Mouse (Mus musculus): ENCODE measurements around the gene Narfl. TPM values are rescaled to one million over a fixed set of nuclear protein-coding genes. Genes with fewer than 3 reads are reported as not detected.
A peak's percentile ranks its signal among the peaks of the same experiment; 100 is the strongest.

Gene Narfl
- polyA plus RNA-seq, 2 experiments, result 10.2 to 12.9 TPM

- DNase-seq (ENCODE audit: low read depth in 3 of 3, low spot score in 3 of 3), result no peak
- H3K36me3 ChIP-seq (replicated peaks; ENCODE audit: control insufficient read depth, insufficient read depth, low read depth), result peaks cover 3% of the 10 kb centered on the region
- TF ChIP-seq CTCF (IDR thresholded peaks at IDR 0.05; ENCODE audit: low read depth), result no peak
- no peak for TF ChIP-seq EP300 (IDR thresholded peaks at IDR 0.05; ENCODE audit: low read depth)
- ATAC-seq (ENCODE audit: insufficient read depth), result no peak
- peak overlapping the region; percentile 77 to 99 for H3K4me3 ChIP-seq (ENCODE audit: insufficient read depth in 1 of 2, low read depth in 2 of 2, low read length in 2 of 2)
- H3K4me2 ChIP-seq (ENCODE audit: low read depth), result peak overlapping the region; percentile 87
- peaks cover 14% of the 10 kb centered on the region for H3K27me3 ChIP-seq (ENCODE audit: control insufficient read depth, insufficient read depth, low read length)
- 53% methylated on average over 17 of the region's 17 CpGs for WGBS (ENCODE audit: insufficient replicate concordance)
- H3K9me3 ChIP-seq (ENCODE audit: control insufficient read depth, low read length), result no peaks in the 10 kb centered on the region
- no peak overlapping the region for H3K27ac ChIP-seq
- H3K4me1 ChIP-seq (replicated peaks; ENCODE audit: control insufficient read depth in 2 of 2, insufficient read depth in 2 of 2, low read length in 1 of 2), result peaks cover 11 to 15% of the 10 kb centered on the region in 2 experiments; a peak in 3 of 4 replicates
- peak overlapping the region; percentile 82 for H3K9ac ChIP-seq (replicated peaks)
These were observed 51.0 kb downstream of the Narfl start for GRCm38 (mm10) chr17:25824362-25825142.

- 78% methylated on average over 6 of the region's 6 CpGs for WGBS (ENCODE audit: insufficient replicate concordance)
- H3K4me3 ChIP-seq (ENCODE audit: insufficient read depth in 1 of 2, low read depth in 2 of 2, low read length in 2 of 2), result no peak overlapping the region
- no peak overlapping the region for H3K27ac ChIP-seq
- no peak overlapping the region for H3K9ac ChIP-seq (replicated peaks)
- ATAC-seq (ENCODE audit: insufficient read depth) (no peak), DNase-seq (ENCODE audit: low read depth in 3 of 3, low spot score in 3 of 3) (no peak)
- peaks cover 11 to 17% of the 10 kb centered on the region in 2 experiments; a peak in 3 of 4 replicates for H3K4me1 ChIP-seq (replicated peaks; ENCODE audit: control insufficient read depth in 2 of 2, insufficient read depth in 2 of 2, low read length in 1 of 2)
- H3K27me3 ChIP-seq (ENCODE audit: control insufficient read depth, insufficient read depth, low read length), result peaks cover 6% of the 10 kb centered on the region
- TF ChIP-seq CTCF (IDR thresholded peaks at IDR 0.05; ENCODE audit: low read depth) (no peak), EP300 (IDR thresholded peaks at IDR 0.05; ENCODE audit: low read depth) (no peak)
- H3K36me3 ChIP-seq (replicated peaks; ENCODE audit: control insufficient read depth, insufficient read depth, low read depth), result peaks cover 3% of the 10 kb centered on the region
- no peaks in the 10 kb centered on the region for H3K9me3 ChIP-seq (ENCODE audit: control insufficient read depth, low read length)
- peak overlapping the region; percentile 87; the same call in 1 of the 2 replicates for H3K4me2 ChIP-seq (ENCODE audit: low read depth)
These were observed 51.7 kb downstream of the Narfl start for GRCm38 (mm10) chr17:25825311-25825710.

DNA sequence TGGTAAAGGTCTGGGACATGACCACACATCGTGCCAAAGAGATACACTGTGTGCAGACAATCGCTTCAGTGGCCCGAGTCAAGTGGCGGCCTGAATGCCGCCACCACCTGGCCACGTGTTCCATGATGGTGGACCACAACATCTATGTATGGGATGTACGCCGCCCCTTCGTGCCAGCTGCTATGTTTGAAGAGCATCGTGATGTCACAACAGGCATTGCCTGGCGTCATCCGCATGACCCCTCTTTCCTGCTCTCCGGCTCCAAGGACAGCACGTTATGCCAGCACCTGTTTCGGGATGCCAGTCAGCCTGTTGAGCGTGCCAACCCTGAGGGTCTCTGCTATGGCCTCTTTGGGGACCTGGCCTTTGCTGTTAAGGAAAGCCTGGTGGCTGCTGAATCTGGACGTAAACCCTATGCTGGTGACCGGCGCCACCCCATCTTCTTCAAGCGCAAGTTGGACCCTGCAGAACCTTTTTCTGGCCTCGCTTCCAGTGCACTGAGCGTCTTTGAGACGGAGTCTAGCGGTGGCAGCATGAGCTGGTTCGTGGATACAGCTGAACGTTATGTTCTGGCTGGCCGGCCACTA is 52.5 kb downstream of the Narfl start:
- Histone ChIP-seq H3K4me2 (ENCODE audit: low read depth) (no peak overlapping the region), H3K27ac (no peak overlapping the region), H3K4me1 (replicated peaks; ENCODE audit: control insufficient read depth in 2 of 2, insufficient read depth in 2 of 2, low read length in 1 of 2) (peaks cover 11 to 17% of the 10 kb centered on the region in 2 experiments; a peak in 3 of 4 replicates), H3K9ac (replicated peaks) (no peak overlapping the region), H3K27me3 (ENCODE audit: control insufficient read depth, insufficient read depth, low read length) (no peaks in the 10 kb centered on the region; the same call in 1 of the 2 replicates), H3K9me3 (ENCODE audit: control insufficient read depth, low read length) (no peaks in the 10 kb centered on the region), H3K4me3 (ENCODE audit: insufficient read depth in 1 of 2, low read depth in 2 of 2, low read length in 2 of 2) (no peak overlapping the region), H3K36me3 (replicated peaks; ENCODE audit: control insufficient read depth, insufficient read depth, low read depth) (peaks cover 9% of the 10 kb centered on the region)
- 87% methylated on average over 27 of the region's 27 CpGs for WGBS (ENCODE audit: insufficient replicate concordance)
- no peak for ATAC-seq (ENCODE audit: insufficient read depth)
- TF ChIP-seq EP300 (IDR thresholded peaks at IDR 0.05; ENCODE audit: low read depth) (no peak), CTCF (IDR thresholded peaks at IDR 0.05; ENCODE audit: low read depth) (no peak)
- no peak for DNase-seq (ENCODE audit: low read depth in 3 of 3, low spot score in 3 of 3)

DNA sequence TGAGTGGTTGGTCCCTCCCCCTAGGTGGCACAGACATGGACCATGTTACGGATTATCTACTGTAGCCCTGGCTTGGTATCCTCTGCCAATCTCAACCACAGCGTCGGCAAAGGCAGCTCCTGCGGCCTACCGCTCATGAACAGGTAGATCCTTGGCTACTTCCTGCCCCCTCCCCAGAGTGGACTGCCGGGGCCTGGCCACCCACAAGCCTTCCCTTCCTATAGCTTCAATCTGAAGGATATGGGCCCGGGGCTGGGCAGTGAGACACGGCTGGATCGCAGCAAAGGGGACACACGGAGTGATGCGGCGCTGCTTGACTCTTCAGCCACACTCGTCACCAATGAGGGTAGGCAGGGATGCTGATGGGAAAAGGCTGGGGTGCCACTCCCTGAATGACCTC is 53.4 kb downstream of the Narfl start:
- no peak for DNase-seq (ENCODE audit: low read depth in 3 of 3, low spot score in 3 of 3)
- WGBS (ENCODE audit: insufficient replicate concordance), result 87% methylated on average over 13 of the region's 13 CpGs
- peaks cover 14% of the 10 kb centered on the region for H3K36me3 ChIP-seq (replicated peaks; ENCODE audit: control insufficient read depth, insufficient read depth, low read depth)
- no peak for ATAC-seq (ENCODE audit: insufficient read depth)
- no peak overlapping the region for H3K4me2 ChIP-seq (ENCODE audit: low read depth)
- no peaks in the 10 kb centered on the region; the same call in 1 of the 2 replicates for H3K27me3 ChIP-seq (ENCODE audit: control insufficient read depth, insufficient read depth, low read length)
- H3K27ac ChIP-seq, result no peak overlapping the region
- no peak for TF ChIP-seq EP300 (IDR thresholded peaks at IDR 0.05; ENCODE audit: low read depth)
- no peak for TF ChIP-seq CTCF (IDR thresholded peaks at IDR 0.05; ENCODE audit: low read depth)
- H3K4me3 ChIP-seq (ENCODE audit: insufficient read depth in 1 of 2, low read depth in 2 of 2, low read length in 2 of 2), result no peak overlapping the region
- H3K9ac ChIP-seq (replicated peaks), result no peak overlapping the region
- H3K9me3 ChIP-seq (ENCODE audit: control insufficient read depth, low read length), result no peaks in the 10 kb centered on the region
- H3K4me1 ChIP-seq (replicated peaks; ENCODE audit: control insufficient read depth in 2 of 2, insufficient read depth in 2 of 2, low read length in 1 of 2), result peaks cover 18 to 25% of the 10 kb centered on the region in 2 experiments

- Histone ChIP-seq H3K4me2 (ENCODE audit: low read depth) (no peak overlapping the region), H3K9me3 (ENCODE audit: control insufficient read depth, low read length) (no peaks in the 10 kb centered on the region), H3K27ac (no peak overlapping the region), H3K9ac (replicated peaks) (no peak overlapping the region), H3K36me3 (replicated peaks; ENCODE audit: control insufficient read depth, insufficient read depth, low read depth) (peaks cover 14% of the 10 kb centered on the region), H3K4me3 (ENCODE audit: insufficient read depth in 1 of 2, low read depth in 2 of 2, low read length in 2 of 2) (no peak overlapping the region), H3K27me3 (ENCODE audit: control insufficient read depth, insufficient read depth, low read length) (no peaks in the 10 kb centered on the region), H3K4me1 (replicated peaks; ENCODE audit: control insufficient read depth in 2 of 2, insufficient read depth in 2 of 2, low read length in 1 of 2) (peaks cover 18 to 25% of the 10 kb centered on the region in 2 experiments)
- 84% methylated on average over 22 of the region's 22 CpGs for WGBS (ENCODE audit: insufficient replicate concordance)
- TF ChIP-seq EP300 (IDR thresholded peaks at IDR 0.05; ENCODE audit: low read depth), result no peak
- no peak for TF ChIP-seq CTCF (IDR thresholded peaks at IDR 0.05; ENCODE audit: low read depth)
- DNase-seq (ENCODE audit: low read depth in 3 of 3, low spot score in 3 of 3) (no peak), ATAC-seq (ENCODE audit: insufficient read depth) (no peak)
These were observed 54.1 kb downstream of the Narfl start for GRCm38 (mm10) chr17:25827546-25828222.
